Mouse (Mus musculus): Measurements from ENCODE around the gene Ugt8a.
A peak's percentile ranks its signal among the peaks of the same experiment; 100 is the strongest.

The Ugt8a gene

DNA sequence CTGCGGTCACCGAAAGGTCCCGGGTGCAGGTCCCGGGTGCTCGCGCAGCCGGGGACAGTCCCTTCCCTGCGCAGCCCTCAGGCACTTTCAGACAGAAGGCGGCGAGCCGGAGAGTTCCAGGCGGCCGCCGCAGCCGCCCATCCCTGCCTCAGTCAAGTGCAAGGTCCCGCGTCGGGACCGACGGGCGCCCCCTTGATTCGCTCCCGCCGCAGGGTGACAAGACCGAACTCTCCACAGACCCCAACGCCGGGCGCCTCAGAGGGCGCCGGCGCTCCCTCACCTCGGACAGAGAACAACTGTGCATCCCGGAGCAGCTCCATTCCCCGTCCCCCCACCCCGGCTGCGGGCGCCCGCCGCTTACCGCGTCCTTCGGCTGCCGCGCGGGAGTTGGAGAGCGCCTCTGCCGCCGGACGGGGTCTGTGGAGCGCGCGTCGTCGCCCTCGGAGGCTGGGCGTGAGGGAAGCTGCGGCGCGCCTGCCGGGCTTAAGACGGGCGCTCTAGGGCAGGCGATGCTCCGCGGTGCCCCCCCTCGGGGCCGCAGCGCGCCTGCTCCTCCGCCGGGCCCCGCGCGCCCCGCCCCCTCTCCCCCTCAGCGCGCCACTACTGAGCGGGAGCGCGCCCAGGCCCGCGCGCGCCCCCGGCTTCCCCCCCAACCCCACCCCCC lies at the start of gene Ugt8a:
Gene Ugt8a (minus strand): TSS at position 528 of the 664 bp plus-strand sequence.
- DNase-seq (ENCODE audit: low read depth, low spot score), result peak; percentile 60

DNA sequence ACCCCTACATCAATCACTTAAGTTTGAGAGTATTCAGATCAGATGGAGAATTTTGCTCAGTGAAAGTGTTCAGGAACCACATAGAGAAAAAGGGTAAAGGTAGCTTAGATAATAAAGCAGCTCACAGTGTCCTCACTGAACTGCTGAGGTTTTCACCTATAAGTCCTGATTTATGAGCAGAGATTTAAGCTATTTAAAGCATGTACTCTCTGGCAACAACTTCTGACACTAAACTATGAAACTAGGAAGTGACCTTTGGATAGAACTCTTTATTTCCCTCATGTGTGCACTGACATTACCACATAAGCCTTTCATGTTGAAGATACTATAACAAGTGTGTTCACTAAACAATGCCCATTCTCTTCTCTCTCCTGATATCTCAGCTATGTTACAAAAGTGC lies 48.2 kb upstream of the Ugt8a start:
- no peak for DNase-seq (ENCODE audit: low read depth, low spot score)

DNA sequence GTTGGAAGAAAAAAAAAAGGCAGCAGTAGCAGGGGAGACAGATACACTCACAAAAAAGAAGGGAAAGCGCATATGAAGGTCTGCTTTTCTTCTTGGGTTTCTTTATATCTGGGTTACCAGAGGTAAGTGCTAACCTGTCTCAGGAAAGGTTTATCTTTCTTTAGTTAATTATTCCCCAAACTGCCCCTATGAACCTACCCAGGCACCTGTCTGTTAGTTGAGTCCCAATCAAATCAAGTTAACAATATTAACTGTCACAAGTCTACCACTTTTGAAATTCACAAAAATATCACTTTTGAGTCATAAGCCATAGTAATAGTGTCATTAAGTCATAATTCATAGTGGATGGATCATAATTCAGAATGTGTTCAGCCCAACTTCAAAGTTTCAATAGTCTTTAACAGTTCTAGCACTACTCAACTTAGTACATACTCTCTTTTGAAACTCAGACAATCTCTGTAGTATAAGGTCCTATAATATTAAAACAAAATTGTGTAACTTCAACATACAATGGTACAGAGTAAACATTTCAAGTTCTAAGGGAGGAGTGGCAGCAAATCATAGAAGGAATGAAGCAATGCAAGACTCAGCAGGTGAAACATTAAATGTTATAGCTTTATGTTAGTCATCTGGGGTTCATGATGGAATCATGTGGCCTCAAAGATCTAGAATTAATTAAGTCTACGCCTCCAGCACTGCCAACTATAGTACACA lies 45.4 kb upstream of the Ugt8a start:
- DNase-seq (ENCODE audit: low read depth, low spot score), result no peak

DNA sequence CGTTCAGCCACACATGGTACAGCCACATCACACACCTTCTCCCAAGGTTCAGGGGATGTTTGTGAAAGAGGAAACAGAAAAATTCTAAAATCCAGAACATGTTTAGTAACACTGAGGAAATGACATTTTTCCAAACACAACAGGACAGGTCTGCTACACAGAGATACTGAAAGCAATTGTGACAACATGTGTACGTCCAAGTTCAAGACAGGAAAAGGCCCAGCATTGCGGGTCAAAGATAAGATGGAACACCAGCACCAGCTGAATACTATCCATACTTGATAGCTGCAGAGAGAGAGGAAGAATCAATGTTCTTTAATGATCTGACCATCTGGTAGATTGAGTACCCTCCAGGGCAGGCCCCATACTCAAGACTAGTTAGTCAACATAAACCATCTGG lies 41.1 kb upstream of the Ugt8a start:
- DNase-seq (ENCODE audit: low read depth, low spot score), result no peak

DNA sequence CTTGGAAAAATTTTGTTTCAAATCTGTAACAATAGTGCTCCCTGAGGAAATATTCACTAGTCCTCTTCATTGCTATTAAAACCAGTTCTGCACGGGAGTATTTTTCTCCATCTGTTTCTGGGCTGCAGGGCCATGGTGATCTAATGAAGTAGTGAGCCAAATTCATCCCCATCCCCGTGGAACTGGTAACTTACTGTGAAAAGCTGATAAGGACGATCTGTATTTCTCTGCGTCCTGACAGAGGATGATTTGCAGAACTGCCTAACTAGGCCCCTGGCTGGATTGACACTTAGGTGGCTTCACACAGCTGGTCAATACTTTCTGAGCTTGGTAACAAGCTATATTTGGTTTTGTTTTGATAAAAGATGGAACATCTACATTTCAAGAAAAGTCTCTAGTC lies 37.5 kb upstream of the Ugt8a start:
- DNase-seq (ENCODE audit: low read depth, low spot score), result no peak

DNA sequence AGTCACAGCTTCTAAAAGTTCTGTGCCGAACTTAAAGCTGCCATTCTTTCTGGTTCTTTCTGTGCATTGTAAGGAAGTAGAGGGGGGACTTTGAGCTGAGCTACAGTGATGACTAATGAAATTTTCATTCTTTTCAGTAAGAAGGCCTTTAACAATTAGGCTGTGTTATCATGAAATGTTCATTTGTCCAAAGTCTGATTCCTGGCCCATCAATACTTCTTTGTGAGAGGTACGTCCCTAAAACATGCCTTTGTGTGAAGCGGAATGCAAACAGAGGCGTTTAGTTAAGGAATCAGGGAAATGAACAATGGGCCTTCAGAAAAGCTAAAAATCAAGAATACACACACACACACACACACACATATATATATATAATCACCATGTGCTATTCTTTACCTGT lies 31.0 kb upstream of the Ugt8a start:
- DNase-seq (ENCODE audit: low read depth, low spot score), result no peak

DNA sequence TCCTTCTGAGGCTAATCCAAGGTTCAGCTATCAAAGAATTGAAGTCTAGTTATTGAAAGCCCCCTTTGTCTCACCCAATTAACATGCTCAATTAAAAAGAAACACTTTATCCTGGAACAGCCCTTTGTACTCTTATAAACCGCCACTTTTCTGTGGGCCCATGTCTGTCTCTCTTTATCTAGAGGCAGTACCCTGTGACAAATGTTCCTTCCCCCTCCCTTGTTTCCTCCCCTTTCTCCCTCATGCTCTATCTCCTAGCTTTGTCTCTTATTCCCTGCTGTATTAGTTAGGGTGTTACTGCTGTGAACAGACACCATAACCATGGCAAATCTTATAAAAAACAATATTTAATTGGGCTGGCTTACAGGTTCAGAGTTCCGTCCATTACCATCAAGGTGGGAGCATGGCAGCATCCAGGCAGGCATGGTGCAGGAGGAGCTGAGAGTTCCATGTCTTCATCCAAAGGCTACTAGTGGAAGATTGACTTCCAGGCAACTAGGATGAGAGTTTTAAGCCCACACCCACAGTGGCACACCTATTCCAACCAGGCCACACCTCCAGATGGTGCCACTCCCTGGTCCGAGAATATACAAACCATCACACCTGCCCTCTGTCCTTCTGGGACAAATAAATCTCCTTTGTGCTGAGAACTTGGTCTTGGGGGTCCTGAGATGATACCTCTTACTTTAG lies 17.9 kb upstream of the Ugt8a start:
- no peak for DNase-seq (ENCODE audit: low read depth, low spot score)

DNA sequence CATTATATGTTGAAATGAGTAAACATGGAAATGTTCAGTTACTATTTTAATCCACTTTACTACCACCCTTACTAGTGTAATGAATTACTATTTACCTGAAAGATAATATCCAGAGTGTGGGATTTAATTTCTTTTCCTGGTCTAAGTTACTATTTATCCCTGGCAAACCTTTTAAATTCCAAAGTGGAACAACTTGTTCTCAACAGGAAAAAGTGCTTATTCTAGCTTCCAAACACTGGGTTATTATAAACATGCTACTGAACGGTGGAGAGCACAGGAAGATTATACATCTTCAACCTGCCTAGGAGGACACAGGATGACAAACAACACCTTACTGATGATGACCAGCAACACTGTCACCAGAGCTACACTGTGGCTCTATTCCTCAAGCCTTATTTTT lies 16.5 kb upstream of the Ugt8a start:
- DNase-seq (ENCODE audit: low read depth, low spot score), result no peak

DNA sequence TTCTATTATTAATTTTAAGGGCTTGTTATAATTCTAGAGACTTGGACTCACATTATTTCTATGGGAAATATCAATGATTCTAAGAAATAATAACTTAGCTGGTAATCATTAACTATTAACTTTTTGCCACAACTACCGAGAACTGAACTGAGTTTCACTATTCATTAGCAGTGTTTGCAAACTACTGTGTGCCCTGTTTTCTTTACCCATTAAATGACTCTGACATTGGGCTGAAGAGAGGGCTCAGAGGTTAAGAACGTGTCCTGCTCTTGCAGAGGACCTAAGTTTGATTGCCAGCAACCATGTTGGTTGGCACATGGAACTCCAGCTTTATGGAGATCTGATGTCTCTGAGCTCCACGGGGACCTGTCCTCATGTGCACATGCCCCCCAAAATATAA lies 2.4 kb upstream of the Ugt8a start:
- DNase-seq (ENCODE audit: low read depth, low spot score), result no peak

DNA sequence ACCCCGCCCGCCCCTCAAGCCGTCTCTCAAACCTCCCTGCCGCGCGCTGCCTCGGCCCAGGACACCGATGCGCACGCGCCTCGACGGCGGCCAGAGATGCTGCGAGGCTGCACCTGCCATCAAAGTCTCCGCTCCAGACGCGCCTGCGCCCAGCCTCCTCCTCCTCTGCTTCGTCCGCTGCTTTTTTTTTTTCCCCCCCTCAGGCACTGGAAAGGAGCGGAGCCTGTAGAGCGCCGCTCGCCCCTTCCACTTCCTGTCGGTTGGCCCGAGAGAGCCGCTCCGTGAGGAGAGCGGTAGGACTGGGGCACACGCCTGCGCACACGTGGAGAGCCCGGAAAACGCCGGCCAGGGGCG lies 314 bp upstream of the Ugt8a start:
- peak; percentile 71 for DNase-seq (ENCODE audit: low read depth, low spot score)

DNA sequence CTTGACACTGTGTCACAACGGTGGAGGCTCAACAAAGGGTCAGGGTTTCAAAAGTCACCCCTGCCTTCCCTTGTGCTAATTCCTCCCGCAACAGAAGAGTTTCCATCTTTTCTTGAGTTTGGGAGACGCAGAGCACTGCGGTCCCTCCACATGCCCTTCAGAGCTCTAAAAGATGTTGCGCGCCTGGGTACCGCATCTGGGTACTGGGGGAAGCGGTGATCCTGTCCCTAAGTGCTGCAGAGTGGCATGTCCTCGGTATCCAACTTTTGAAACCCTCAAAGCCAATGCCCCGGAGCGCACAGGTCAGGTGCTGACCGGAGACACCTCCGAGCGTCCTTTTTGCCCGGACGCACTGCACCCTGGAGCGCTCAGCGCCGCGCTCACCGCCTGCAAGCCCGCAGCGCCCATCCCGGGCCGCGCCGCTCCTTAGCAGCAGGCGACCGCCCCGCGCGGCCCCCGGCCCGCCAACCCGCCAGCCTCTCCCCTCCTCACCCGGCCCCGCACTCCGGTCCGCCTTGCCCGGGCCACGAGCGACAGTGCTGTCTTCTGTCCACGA lies 805 bp downstream of the Ugt8a start:
- DNase-seq (ENCODE audit: low read depth, low spot score), result peak; percentile 30

DNA sequence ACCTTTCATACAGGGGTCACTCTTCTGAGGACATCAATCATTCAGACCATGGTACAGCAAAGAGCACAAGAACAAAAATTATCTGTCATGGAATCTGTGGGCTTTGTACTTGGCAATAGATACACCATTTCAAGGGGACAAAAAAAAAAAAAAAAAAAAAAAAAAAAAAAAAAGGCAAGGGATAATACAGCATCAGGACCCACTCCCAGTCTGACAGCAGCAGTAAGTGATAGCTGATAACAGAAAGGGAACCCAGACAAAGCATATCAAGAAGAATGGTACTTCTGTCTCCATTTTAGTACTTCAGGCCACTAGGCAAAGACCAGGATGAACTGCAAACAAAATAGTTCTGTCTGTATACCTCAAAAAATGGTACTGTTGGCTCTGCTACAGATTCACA lies 2.6 kb downstream of the Ugt8a start:
- DNase-seq (ENCODE audit: low read depth, low spot score), result no peak

DNA sequence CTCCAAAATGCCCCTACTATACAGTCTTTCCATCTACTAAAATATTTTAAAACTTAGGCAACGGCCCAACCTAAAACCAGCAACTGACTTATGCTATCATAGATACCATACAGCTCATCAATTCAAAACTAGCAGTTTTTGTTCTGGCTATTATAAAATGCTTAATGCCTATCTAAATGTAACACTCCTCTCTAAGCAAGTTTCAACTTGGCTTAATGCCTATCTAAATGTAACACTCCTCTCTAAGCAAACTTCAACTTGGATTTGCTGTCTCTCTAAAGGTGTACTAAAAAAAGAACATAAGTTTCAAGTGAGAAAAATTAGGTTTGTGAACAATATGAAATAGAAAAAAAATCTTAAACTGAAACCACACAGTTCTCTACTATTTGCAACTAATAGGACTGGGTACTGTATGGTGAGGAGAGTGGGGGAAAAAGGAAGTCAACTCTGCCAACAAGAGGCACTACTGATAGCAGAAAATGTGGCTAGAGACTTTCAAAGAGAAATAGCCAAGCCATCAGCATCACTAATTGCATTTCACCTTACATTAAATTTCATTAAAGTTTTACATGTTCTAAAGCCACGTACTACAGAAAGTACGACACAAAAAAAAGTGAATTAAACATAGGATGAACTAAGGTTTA lies 5.7 kb downstream of the Ugt8a start:
- no peak for DNase-seq (ENCODE audit: low read depth, low spot score)

DNA sequence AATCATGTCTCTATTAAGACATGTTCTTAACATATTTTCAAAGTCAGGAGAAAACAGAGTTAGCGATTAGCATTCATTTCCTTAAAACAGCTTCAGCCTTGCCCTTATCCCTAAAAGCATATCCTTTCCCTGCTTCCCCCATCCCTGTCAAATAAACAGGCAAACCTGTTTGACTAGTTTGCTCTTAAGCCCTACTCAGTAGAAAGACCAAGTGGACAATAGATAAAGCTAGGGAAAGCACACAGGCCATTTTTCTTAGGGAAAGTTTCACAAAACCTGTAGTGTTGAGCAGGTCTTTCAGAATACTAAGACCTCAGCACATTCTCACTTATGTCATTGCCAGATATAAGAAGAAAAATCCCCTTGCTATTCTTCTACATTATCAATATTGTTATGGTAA lies 7.4 kb downstream of the Ugt8a start:
- no peak for DNase-seq (ENCODE audit: low read depth, low spot score)

DNA sequence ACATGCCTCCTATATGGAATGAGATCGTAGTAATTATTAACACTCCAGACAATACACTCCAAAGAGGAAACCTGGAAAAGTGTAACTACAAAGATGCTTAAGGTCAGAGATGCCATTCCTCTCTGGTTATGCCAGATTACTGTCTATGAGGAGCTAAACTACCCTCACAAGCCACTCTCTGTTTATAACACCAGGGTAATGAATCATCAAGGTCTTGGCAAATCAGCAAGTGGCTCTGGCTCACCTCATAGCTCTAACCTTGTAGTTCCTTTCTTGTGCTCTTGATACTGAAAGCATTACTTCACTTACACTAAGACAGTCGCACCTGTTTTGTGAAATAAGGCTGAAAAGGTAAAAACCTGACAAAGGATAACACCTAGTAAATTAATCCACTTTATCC lies 17.5 kb downstream of the Ugt8a start:
- no peak for DNase-seq (ENCODE audit: low read depth, low spot score)

DNA sequence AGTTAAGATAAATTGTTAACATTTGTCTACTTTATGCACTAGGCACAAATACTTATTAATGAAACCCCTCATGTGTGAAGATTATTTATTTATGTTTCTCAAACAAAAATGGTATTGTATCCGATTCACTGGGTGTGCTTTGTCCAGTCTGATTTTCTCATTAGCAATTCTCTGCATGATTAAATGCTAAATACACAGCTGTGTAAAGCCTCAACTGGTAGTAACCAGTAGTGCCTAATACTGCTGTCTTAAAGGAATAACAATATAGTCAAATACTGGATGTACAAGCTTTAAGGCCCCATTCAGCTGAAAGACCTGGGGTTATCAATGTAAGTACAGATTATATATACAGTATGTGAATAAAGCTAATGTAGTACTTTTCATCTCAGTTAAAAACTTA lies 39.4 kb downstream of the Ugt8a start:
- DNase-seq (ENCODE audit: low read depth, low spot score), result no peak

DNA sequence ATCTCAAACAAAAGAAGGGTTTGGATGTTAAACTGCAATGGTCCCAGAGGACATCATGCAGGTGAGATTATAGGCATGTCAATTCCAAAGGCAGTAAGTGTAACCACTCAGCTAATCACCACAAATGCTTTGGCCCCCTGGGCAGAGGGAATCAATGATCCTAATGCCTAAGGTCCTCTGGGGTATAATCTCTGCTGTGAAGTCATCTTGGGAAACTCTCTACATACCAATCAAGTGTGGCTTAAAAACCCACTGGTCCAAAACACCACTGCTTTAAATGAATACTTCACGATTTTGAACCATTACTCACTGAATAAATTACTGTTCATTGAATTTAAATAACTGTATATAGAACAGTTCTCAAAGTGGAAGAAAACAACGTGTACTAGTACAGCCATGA lies 51.3 kb downstream of the Ugt8a start:
- no peak for DNase-seq (ENCODE audit: low read depth, low spot score)

DNA sequence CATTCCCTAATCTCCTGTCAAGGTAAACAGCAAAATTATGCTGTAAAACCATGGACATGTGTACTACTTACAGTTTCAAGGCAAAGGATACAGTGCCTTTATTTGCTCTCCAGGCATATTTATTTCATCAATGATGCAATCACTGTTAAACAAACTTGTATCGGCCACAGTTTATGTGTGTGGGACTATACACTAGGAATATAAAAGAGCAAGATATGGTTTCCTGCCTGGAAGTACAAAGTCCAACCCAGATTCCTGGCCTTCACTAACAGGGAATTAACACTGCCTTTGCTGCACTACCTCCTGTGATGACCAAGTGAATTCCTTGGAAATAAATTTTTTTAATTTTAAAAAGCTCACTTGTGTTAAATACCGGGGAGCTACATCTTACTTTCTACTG lies 53.5 kb downstream of the Ugt8a start:
- DNase-seq (ENCODE audit: low read depth, low spot score), result no peak

DNA sequence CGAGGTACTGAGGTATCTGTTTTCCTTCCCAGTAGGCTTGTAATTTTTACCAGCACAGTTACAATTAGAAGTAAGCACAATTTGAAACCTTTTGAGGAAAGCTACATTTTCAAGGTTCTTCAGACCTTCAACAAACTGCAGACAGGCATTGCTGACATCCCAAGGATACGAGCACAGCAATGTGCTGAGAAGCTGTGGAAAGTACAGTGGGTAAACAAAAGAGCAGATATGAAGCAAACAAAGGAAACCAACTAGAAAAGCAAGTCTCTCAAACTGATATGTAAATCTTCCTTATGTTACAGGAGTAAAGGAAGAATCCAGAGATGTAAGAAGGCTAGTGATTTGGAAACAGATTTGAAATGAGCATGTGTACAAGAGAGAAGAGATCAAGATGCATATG lies 54.0 kb downstream of the Ugt8a start:
- no peak for DNase-seq (ENCODE audit: low read depth, low spot score)

DNA sequence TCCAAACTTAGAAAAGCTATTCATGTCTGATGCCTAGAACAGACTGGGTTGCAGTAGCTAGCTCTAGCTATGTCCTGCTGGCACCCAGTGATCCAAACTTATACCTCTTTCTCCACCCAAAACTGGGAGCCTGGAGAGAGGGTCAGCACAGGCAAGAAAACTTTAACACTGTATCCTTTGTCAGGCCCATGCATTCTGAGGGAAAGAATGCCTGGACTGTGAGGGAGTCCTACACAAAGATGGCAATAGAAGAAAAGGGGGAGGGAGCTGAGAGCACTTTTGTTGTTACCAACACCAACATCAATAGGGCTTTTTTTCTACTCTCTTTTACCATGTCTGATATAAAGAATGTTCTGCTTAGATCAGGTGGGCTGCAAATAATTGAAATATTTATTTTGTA lies 55.4 kb downstream of the Ugt8a start:
- peak; percentile 10 for DNase-seq (ENCODE audit: low read depth, low spot score)

DNA sequence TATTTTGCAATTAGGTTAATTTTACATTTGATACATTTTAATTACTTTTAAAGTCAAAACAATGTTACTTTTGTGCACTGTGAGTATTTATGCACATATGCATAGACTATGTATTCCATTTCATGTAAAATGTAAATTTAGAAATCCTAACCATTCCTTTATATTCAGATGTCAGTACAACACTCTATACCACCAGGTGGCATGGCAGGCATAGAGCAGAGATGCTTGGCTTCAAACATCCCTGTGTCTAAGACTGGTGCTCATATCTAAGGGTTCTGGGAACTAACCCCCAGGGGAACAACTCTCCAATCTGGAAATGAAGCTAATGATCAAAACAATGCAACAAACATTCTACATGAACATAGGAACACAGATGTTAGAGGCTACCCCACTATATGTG lies 56.6 kb downstream of the Ugt8a start:
- DNase-seq (ENCODE audit: low read depth, low spot score), result no peak

DNA sequence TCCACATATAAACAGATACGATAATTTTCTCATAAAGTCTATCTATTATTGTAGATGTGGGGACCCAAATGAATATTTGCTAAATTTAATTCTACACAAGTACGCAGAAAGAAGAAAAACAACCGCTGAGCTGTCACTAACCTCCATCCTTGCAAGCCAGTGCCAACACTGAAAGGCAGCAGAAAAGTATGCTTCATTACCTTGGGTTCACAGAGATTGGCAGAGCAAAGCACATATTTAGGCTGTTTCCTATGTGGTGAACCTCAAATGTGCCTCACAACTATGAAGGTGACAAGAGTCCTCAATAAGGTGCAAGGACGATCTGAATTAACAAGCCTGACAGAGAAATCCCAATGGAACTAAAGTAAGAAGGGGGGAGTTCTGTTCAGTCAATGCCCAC lies 64.0 kb downstream of the Ugt8a start:
- no peak for DNase-seq (ENCODE audit: low read depth, low spot score)

Data from mesoderm, embryonic 11.5 days (tissue).